ENCODE assay signal across 8 mouse cellular contexts in the genomic region with DNA sequence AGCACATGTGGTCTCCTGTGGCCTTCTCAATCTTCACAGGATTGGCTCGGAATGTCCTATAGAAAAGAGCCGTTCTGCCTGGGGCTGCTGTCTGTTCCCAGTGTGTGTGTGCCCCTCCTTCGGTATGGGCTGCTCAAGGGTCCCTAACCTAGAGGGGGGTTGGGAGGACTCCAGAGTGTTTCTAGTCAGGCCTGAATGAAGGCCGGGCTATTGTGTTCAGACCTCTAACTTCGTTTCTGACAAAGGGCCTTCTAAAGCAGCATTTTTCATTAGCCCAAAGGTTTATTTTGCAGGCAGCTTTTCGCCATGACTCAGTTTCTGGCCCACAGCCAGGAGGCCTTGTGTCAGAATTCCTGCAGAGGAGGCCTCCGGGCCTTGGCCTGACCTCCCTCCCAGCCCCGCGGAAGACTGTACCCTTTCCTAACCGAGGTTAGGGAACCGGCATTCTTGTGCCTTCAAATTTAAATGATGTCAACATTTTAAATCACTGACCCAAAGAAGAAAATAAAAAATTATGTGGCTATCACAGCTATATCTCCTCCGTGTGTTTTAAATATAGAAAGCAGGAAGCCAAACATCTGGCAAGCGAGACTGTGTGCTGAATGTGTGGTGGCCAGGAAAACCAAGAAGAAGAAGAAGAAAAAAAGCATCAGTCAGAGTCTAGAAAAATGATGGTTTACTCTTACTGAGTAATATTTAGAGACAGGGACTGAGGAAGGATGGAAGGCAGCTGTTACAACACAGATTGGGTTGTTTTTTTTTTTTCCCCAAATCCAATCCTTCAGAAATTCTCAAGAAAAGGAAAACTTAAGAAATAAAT. TPM values are rescaled to one million over a fixed set of nuclear protein-coding genes. Genes with fewer than 3 reads are reported as not detected.
A peak's percentile ranks its signal among the peaks of the same experiment; 100 is the strongest.
DNase-seq lines count a peak whose midpoint lies in the region; TF ChIP-seq lines count a peak whose summit lies in the region.

No protein-coding gene starts in this region.

- no peaks in the 10 kb centered on the region for H3K27me3 ChIP-seq in C2C12 (ENCODE audit: control insufficient read depth, insufficient read depth, insufficient read length)

- H3ac ChIP-seq in C2C12 (ENCODE audit: control insufficient read depth, insufficient read length, low read depth): peak overlapping the region; percentile 63

- H3K79me3 ChIP-seq in C2C12 (ENCODE audit: low read depth): no peaks in the 10 kb centered on the region

- H3K79me2 ChIP-seq in C2C12 (ENCODE audit: control insufficient read depth, insufficient read depth): no peaks in the 10 kb centered on the region

- H3K27ac ChIP-seq in layer of hippocampus, adult 2 months: peak overlapping the region; percentile 89

- TF ChIP-seq CTCF in C2C12 (IDR thresholded peaks at IDR 0.05; ENCODE audit: control insufficient read depth, insufficient read depth, insufficient read length): no peak
- TF ChIP-seq CTCF in layer of hippocampus, adult 2 months (conservative IDR thresholded peaks at IDR 0.05): no peak

- H3K4me3 ChIP-seq in C2C12 (ENCODE audit: insufficient read depth, poor library complexity, severe bottlenecking): no peak overlapping the region
- no peak overlapping the region for H3K4me3 ChIP-seq in layer of hippocampus, adult 2 months

- DNase-seq in cerebellum, adult 18-20 months: peak; percentile 85 to 88
- DNase-seq in forelimb bud, embryonic 11.5 days (ENCODE audit: low read depth, low spot score): peak; percentile 61
- DNase-seq in heart, postnatal 4 days: peak; percentile 96
- peak; percentile 40 to 59 for DNase-seq in layer of hippocampus, adult 2 months (ENCODE audit: low spot score in 2 of 2)
- peak; percentile 89 to 92 for DNase-seq in lung, adult 18-20 months
- DNase-seq in ovary, postnatal 10 days (ENCODE audit: low spot score): peak; percentile 83
- DNase-seq in T-cell, adult 2 months (ENCODE audit: low spot score): no peak

- no peaks in the 10 kb centered on the region for H3K36me3 ChIP-seq in C2C12 (ENCODE audit: control insufficient read depth, insufficient read depth)

TF ChIP-seq in C2C12, 6 proteins besides CTCF, POLR2A, EP300 and RAD21:
- TF ChIP-seq FOSL1 (IDR thresholded peaks at IDR 0.05; ENCODE audit: insufficient read depth, low read length, poor library complexity, severe bottlenecking) (peak; percentile 46), USF1 (IDR thresholded peaks at IDR 0.05; ENCODE audit: low read depth) (no peak), MAX (IDR thresholded peaks at IDR 0.05) (peak; percentile 9)
TF ChIP-seq in C2C12: peak in this region for 2.

RNA-seq across cellular contexts. Expression of a gene that starts 53.0 kb away (rescaled TPM):
- 0.33 TPM for polyA plus RNA-seq in C2C12 (2012; fragmentation: generic; extraction: Trizol)
- total RNA-seq in heart, postnatal 4 days (2021): not detected
- total RNA-seq in layer of hippocampus, adult 2 months (2021): 1 to 10 TPM; 2.2 to 2.5 TPM

RNA-seq across cellular contexts. Expression of a gene that starts 53.1 kb away (rescaled TPM):
- polyA plus RNA-seq in C2C12 (2012; fragmentation: generic; extraction: Trizol): 1.8 TPM
- total RNA-seq in heart, postnatal 4 days (2021): 1 to 10 TPM; 5.8 to 6.2 TPM
- 10 to 100 TPM; 21.5 to 24.7 TPM for total RNA-seq in layer of hippocampus, adult 2 months (2021)

RNA-seq across cellular contexts. Expression of a gene that starts 59.1 kb away (rescaled TPM):
- polyA plus RNA-seq in C2C12 (2012; fragmentation: generic; extraction: Trizol): 5.5 TPM
- 1 to 10 TPM; 8.2 to 8.9 TPM for total RNA-seq in heart, postnatal 4 days (2021)
- 10 to 100 TPM; 37.0 to 44.7 TPM for total RNA-seq in layer of hippocampus, adult 2 months (2021)
